Mouse (Mus musculus) adrenal gland, adult 2 months (tissue): Measurements from ENCODE around the gene Tjp3. TPM values are rescaled to one million over a fixed set of nuclear protein-coding genes. Genes with fewer than 3 reads are reported as not detected.

Experiments
- DNase-seq: peaks from one replicate; pipeline ENCODE4 v3.0.0; 2021
- polyA plus RNA-seq: library from polyadenylated mRNA; depleted of rRNA; stranded (reverse); fragments of >200 nt; gene quantifications from 2 replicates; pipeline ENCODE4 v1.2.3, GENCODE M21; 2012
- total RNA-seq, 2 experiments: library from RNA; stranded (reverse); gene quantifications; 2 replicates each; pipeline ENCODE4 v1.2.3; 2021

The Tjp3 gene
- total and polyA plus RNA-seq, 3 experiments: 0.41 to 0.92 (median 0.72) TPM

GRCm38 (mm10) chr10:81319741-81320549, 28.6 kb upstream of the Tjp3 start:
- DNase-seq: peak; percentile 65

- peak; percentile 54 for DNase-seq
Measured at GRCm38 (mm10) chr10:81319330-81319699, 27.9 kb upstream of the Tjp3 start.

- peak; percentile 85 for DNase-seq
Measured at GRCm38 (mm10) chr10:81318589-81319329, 27.4 kb upstream of the Tjp3 start.

GRCm38 (mm10) chr10:81317273-81317672, 25.9 kb upstream of the Tjp3 start:
- peak; percentile 90 for DNase-seq

GRCm38 (mm10) chr10:81316338-81317060, 25.1 kb upstream of the Tjp3 start:
- peak; percentile 54 for DNase-seq

- DNase-seq: peak; percentile 10
Measured at GRCm38 (mm10) chr10:81315587-81315986, 24.2 kb upstream of the Tjp3 start.

GRCm38 (mm10) chr10:81314201-81314600, 22.8 kb upstream of the Tjp3 start:
- no peak for DNase-seq

GRCm38 (mm10) chr10:81313581-81313980, 22.2 kb upstream of the Tjp3 start:
- no peak for DNase-seq

GRCm38 (mm10) chr10:81309571-81309970, 18.2 kb upstream of the Tjp3 start:
- no peak for DNase-seq

- DNase-seq: no peak
Measured at GRCm38 (mm10) chr10:81306837-81307682, 15.7 kb upstream of the Tjp3 start.

GRCm38 (mm10) chr10:81306173-81306668, 14.8 kb upstream of the Tjp3 start:
- DNase-seq: no peak

- DNase-seq: no peak
Measured at GRCm38 (mm10) chr10:81305663-81306062, 14.3 kb upstream of the Tjp3 start.

- DNase-seq: peak; percentile 43
Measured at GRCm38 (mm10) chr10:81304597-81305238, 13.3 kb upstream of the Tjp3 start.

- DNase-seq: no peak
Measured at GRCm38 (mm10) chr10:81303761-81304160, 12.4 kb upstream of the Tjp3 start.

- DNase-seq: no peak
Measured at GRCm38 (mm10) chr10:81303258-81303657, 11.9 kb upstream of the Tjp3 start.

- DNase-seq: peak; percentile 37
Measured at GRCm38 (mm10) chr10:81302781-81303218, 11.4 kb upstream of the Tjp3 start.

- DNase-seq: peak; percentile 40
Measured at GRCm38 (mm10) chr10:81302288-81302687, 10.9 kb upstream of the Tjp3 start.

- no peak for DNase-seq
Measured at GRCm38 (mm10) chr10:81301321-81301720, 9.9 kb upstream of the Tjp3 start.

- no peak for DNase-seq
Measured at GRCm38 (mm10) chr10:81300352-81300907, 9.0 kb upstream of the Tjp3 start.

GRCm38 (mm10) chr10:81299585-81300351, 8.4 kb upstream of the Tjp3 start:
- no peak for DNase-seq
